Mouse (Mus musculus) adrenal gland, postnatal 4 days (tissue): Measurements from ENCODE around the gene Zfp961. TPM values are rescaled to one million over a fixed set of nuclear protein-coding genes. Genes with fewer than 3 reads are reported as not detected.
"Not testable (repeated sequence)": the region's sequence is repeated elsewhere in the genome, so short reads cannot be mapped to it uniquely, and the experiment has no call there.

Experiments
- DNase-seq, 2 experiments: peaks; one replicate each; pipeline ENCODE4 v3.0.0; 2021 to 2022; ENCODE audit warnings: low spot score in 2 of 2, mixed read lengths in 2 of 2
- total RNA-seq, 2 experiments: library from RNA; stranded (reverse); gene quantifications; 2 replicates each; pipeline ENCODE4 v1.2.3; 2021

The Zfp961 gene
- total RNA-seq, 2 experiments from 2014 or later, result 32.9 to 33.4 TPM

GRCm38 (mm10) chr8:72013506-72014228, 62.8 kb downstream of the Zfp961 start:
- not testable (repeated sequence) for DNase-seq

GRCm38 (mm10) chr8:72017339-72017738, 66.5 kb downstream of the Zfp961 start:
- not testable (repeated sequence) for DNase-seq

GRCm38 (mm10) chr8:72018141-72018540, 67.3 kb downstream of the Zfp961 start:
- no peak for DNase-seq

GRCm38 (mm10) chr8:72019022-72019421, 68.2 kb downstream of the Zfp961 start:
- DNase-seq, result not testable (repeated sequence)

GRCm38 (mm10) chr8:72019816-72020215, 69.0 kb downstream of the Zfp961 start:
- DNase-seq, result no peak

GRCm38 (mm10) chr8:72024886-72025285, 74.0 kb downstream of the Zfp961 start:
- DNase-seq, result not testable (repeated sequence)

GRCm38 (mm10) chr8:72032926-72033325, 82.1 kb downstream of the Zfp961 start:
- not testable (repeated sequence) for DNase-seq

- not testable (repeated sequence) for DNase-seq
Measured at GRCm38 (mm10) chr8:72040918-72041317, 90.1 kb downstream of the Zfp961 start, which contains the start of gene Olfr372. Gene Olfr372, plus strand, starts transcription at chr8:72041218.

GRCm38 (mm10) chr8:72042493-72042892, 91.7 kb downstream of the Zfp961 start:
- no peak for DNase-seq

Other genes with a start within 250 kb of the Zfp961 start
- 1 to 10 TPM; 4.4 to 5.0 TPM for gene B3gnt3, start 249.2 kb upstream of the Zfp961 start, total RNA-seq
- gene Fcho1, start 225.3 kb upstream of the Zfp961 start, total RNA-seq, result 1 to 10 TPM; 8.4 to 9.8 TPM
- gene Zfp709, start 69.0 kb upstream of the Zfp961 start, total RNA-seq, result 10 to 100 TPM; 11.6 to 14.6 TPM
- 1 to 10 TPM; 7.7 to 9.6 TPM for gene Zfp882, start 42.4 kb upstream of the Zfp961 start, total RNA-seq
- 10 to 100 TPM; 32.4 to 37.2 TPM for gene Zfp617, start 42.4 kb upstream of the Zfp961 start, total RNA-seq
- gene Cyp4f18, start 58.6 kb downstream of the Zfp961 start, total RNA-seq, result 1 to 10 TPM; 1.5 to 1.7 TPM
- not detected for gene Olfr372, start 90.2 kb downstream of the Zfp961 start, total RNA-seq
- under 1 TPM in 1 of 2 experiments, not detected in 1; 0.08 TPM for gene Olfr373, start 132.1 kb downstream of the Zfp961 start, total RNA-seq
- gene Olfr374, start 156.0 kb downstream of the Zfp961 start, total RNA-seq, result not detected
- 100 to 1,000 TPM; 232 to 267 TPM for gene Tpm4, start 183.9 kb downstream of the Zfp961 start, total RNA-seq
- 10 to 100 TPM; 64.1 to 67.7 TPM for gene Rab8a, start 210.2 kb downstream of the Zfp961 start, total RNA-seq
- not detected for gene Hsh2d, start 238.6 kb downstream of the Zfp961 start, total RNA-seq